Mouse (Mus musculus): ENCODE measurements around the gene Ccdc42. TPM values are rescaled to one million over a fixed set of nuclear protein-coding genes. Genes with fewer than 3 reads are reported as not detected.

Ccdc42 gene
- polyA plus RNA-seq, 1 experiment, result 0.92 TPM

DNA sequence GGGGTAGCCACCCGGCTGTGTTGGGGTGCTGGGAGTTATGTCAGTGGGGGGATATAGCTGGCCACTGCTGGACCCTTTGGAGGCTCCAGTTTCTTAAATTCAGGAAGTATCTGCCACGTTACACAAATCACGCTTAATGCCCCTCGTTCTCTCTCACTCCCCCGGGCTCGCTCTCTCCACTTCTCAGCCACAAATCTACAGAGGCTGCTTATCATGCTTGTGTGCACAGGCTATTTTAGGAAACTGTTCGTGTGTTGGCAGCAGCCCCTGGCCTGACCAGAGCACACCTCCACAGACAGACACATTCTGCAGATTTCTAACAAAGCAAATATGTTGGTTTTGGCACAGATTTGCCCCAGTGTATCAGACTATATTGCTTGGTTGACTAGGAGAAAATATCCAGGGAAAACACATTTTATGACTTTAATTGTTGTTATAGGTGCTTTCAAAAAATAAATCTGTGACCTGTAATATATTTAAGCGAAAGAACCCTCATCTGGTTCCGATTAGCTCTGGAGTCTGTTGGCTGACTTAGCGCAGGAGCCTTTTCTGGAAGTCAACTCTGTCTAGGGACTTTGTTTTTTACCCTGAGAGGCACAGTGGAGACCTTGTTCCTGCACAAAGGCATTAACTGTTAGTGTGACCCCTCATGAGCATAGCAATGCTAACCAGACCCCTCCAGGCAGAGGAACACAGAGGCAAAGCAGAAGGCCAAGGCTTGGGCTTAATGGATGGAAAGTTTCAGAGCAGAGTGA lies 51.2 kb downstream of the Ccdc42 start:
- H3K27ac ChIP-seq (ENCODE audit: insufficient read depth, low read length), result no peak overlapping the region

GRCm38 (mm10) chr11:68641361-68641760 lies 54.5 kb downstream of the Ccdc42 start:
- Histone ChIP-seq H3K27ac (ENCODE audit: insufficient read depth, low read length) (no peak overlapping the region), H3K4me1 (ENCODE audit: control insufficient read depth, insufficient read depth, low read length) (peaks cover 2% of the 10 kb centered on the region; the same call in 1 of the 2 replicates), H3K4me3 (ENCODE audit: insufficient read depth, low read length) (no peak overlapping the region)
- TF ChIP-seq POLR2A (IDR thresholded peaks at IDR 0.05; ENCODE audit: extremely low read depth, insufficient read depth, low read length) (no peak), CTCF (IDR thresholded peaks at IDR 0.05; ENCODE audit: extremely low read depth, insufficient read depth, low read length) (no peak)

More for the DNA sequence above, 51.2 kb downstream of the Ccdc42 start:
- no peak for TF ChIP-seq CTCF (IDR thresholded peaks at IDR 0.05; ENCODE audit: extremely low read depth, insufficient read depth, low read length)
- H3K4me1 ChIP-seq (ENCODE audit: control insufficient read depth, insufficient read depth, low read length), result peaks cover 2% of the 10 kb centered on the region; the same call in 1 of the 2 replicates
- H3K4me3 ChIP-seq (ENCODE audit: insufficient read depth, low read length), result no peak overlapping the region

DNA sequence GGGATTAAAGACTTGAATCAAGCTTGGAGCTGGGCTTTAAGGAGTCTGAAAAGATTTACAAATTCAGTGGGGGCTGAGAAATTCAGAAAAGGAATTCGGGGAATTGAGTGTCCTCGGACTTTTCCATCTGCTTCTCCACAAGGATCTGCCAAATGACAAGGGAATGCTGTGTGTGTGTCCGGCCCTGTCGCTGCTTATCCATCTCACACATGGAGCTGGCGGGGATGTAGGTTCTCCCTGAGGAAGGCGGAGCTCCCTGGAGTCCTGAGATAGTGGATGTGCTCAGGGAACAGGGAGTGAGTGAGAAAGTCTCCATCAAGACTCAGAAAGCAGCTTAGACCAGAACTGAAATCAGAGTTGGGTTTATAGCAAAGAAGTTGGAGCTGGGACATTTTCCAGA lies 58.0 kb downstream of the Ccdc42 start:
- H3K27ac ChIP-seq (ENCODE audit: insufficient read depth, low read length), result no peak overlapping the region

More for the DNA sequence above, 58.0 kb downstream of the Ccdc42 start:
- no peak overlapping the region for H3K4me3 ChIP-seq (ENCODE audit: insufficient read depth, low read length)
- no peaks in the 10 kb centered on the region for H3K4me1 ChIP-seq (ENCODE audit: control insufficient read depth, insufficient read depth, low read length)
- TF ChIP-seq POLR2A (IDR thresholded peaks at IDR 0.05; ENCODE audit: extremely low read depth, insufficient read depth, low read length) (no peak), CTCF (IDR thresholded peaks at IDR 0.05; ENCODE audit: extremely low read depth, insufficient read depth, low read length) (no peak)

Other genes starting within 250 kb of the Ccdc42 start
- gene Ntn1, start 186.2 kb upstream of the Ccdc42 start, polyA plus RNA-seq (2012; rRNA removed), result 4.2 and 5.0 TPM in 2 replicates
- gene Pik3r5, start 154.9 kb upstream of the Ccdc42 start, polyA plus RNA-seq (2012; rRNA removed), result 2.2 and 2.6 TPM in 2 replicates
- gene Pik3r6, start 84.0 kb upstream of the Ccdc42 start, polyA plus RNA-seq (2012; rRNA removed), result 3.8 and 4.4 TPM in 2 replicates
- 0.08 TPM in 2 replicates for gene Mfsd6l, start 30.8 kb upstream of the Ccdc42 start, polyA plus RNA-seq (2012; rRNA removed)
- 132 and 140 TPM in 2 replicates for gene Myh10, start 104.5 kb downstream of the Ccdc42 start, polyA plus RNA-seq (2012; rRNA removed)

Data from cortical plate, adult 2 months (tissue).